Mouse (Mus musculus) heart, adult 2 months (tissue): ENCODE measurements at regions not wholly inside any gene's neighbourhood (a gene's known extent, or its start where the extent isn't known, plus 50 kb on each side); places are given as distances from the start of the nearest gene placed in this dataset.

ENCODE experiments used
- CTCF ChIP-seq: fragments of 200-600 bp; IDR thresholded peaks from 2 replicates; pipeline ENCODE4 v1.8.1; 2022; ENCODE audit warnings: antibody characterized with exemption, mild to moderate bottlenecking, moderate library complexity
- EP300 ChIP-seq: fragments of 200-500 bp; IDR thresholded peaks from 2 replicates; pipeline ENCODE4 v1.6.1; 2011; ENCODE audit warnings: low read depth, low read length, control low read depth; ENCODE audit not compliant: insufficient read depth
- POLR2A ChIP-seq: fragments of 200-500 bp; IDR thresholded peaks from 2 replicates; pipeline ENCODE4 v1.6.1; 2011; ENCODE audit warnings: mild to moderate bottlenecking, low read depth, low read length, control low read depth; ENCODE audit not compliant: insufficient read depth

DNA sequence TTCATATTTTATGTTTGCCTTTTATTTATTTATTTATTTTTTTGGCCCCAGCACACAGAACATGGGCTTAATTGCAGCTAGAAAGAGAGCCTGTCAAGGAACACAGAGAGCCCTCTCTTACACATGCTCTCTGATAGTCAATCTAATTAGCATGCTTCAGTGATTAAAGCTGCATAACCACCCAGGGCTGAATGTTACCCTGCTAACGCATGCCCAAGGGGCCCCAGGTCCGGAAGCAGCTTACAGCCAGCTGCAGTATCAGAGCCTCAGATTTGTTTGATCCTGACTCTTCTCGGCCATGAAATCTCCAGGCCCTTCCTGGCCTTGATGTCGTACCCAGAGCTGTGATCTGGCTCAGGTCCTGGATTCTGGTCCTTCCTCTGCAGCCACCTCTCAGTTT, 569.4 kb upstream of the Gm19410 start:
- no peak for TF ChIP-seq POLR2A
- TF ChIP-seq CTCF: no peak
- TF ChIP-seq EP300: no peak
